ENCODE assay signal across 13 mouse cellular contexts in the genomic region with DNA sequence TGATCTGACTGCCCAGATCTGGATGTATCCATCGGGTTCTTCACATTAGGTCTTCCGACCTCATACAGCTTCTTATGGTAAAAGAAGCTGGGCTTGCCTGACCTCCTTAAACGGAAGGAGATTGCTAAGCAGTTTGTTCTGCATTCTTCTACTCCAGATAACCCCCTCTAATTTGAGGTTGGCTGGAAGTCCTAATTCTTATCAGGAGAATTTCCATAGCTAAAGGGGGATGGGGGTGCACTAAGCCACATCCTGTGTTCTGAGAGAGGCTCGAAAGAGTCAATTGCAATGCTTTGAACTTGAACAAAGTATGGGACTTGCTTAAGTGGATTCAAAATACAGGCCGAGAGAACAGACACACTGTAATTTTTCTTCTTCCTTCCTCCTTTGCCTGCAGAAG.
DNase-seq lines count a peak whose midpoint lies in the region; ATAC-seq lines count a peak whose summit lies in the region.
"Had no signal": no experiment of that assay in that cellular context is flagged by ENCODE, and none has a peak within 500 bp of the region (broad histone marks: within the 10 kb centered on the region; RNA-seq: fewer than 3 reads in every experiment).

No protein-coding gene starts in this region.

- H3K27me3 ChIP-seq in heart, embryonic 13.5 days (replicated peaks) = peaks cover under 1% of the 10 kb centered on the region; the same call in 1 of the 2 replicates
- H3K27me3 ChIP-seq in lung, embryonic 15.5 days = no peaks in the 10 kb centered on the region
- H3K27me3 ChIP-seq in liver, embryonic 15.5 days = no peaks in the 10 kb centered on the region
- H3K27me3 ChIP-seq: forebrain, embryonic 12.5 days had no signal

- H3K4me1 ChIP-seq in heart, embryonic 13.5 days = peaks cover 17% of the 10 kb centered on the region
- H3K4me1 ChIP-seq in lung, embryonic 15.5 days = peaks cover 16% of the 10 kb centered on the region; the same call in 1 of the 2 replicates
- no peaks in the 10 kb centered on the region for H3K4me1 ChIP-seq in liver, embryonic 15.5 days (replicated peaks)
- H3K4me1 ChIP-seq: forebrain, embryonic 12.5 days had no signal

- ATAC-seq in heart, embryonic 13.5 days (ENCODE audit: extremely low read depth, insufficient number of reproducible peaks, low FRiP score, low TSS enrichment) = no peak
- ATAC-seq in lung, embryonic 15.5 days (ENCODE audit: borderline replicate concordance, extremely low read depth, low FRiP score, low TSS enrichment) = peak; percentile 57; the same call in 1 of the 2 replicates
- peak; percentile 63 for ATAC-seq in common myeloid progenitor, adult 5-6 weeks (replicated peaks; ENCODE audit: low read depth, poor library complexity, severe bottlenecking)
- ATAC-seq in liver, embryonic 15.5 days (ENCODE audit: insufficient read depth) = no peak
- ATAC-seq in erythroid progenitor cell, adult 5-6 weeks (replicated peaks; ENCODE audit: low FRiP score, poor library complexity, severe bottlenecking) = no peak

- H3K9ac ChIP-seq in heart, embryonic 13.5 days = no peak overlapping the region
- H3K9ac ChIP-seq in lung, embryonic 15.5 days = no peak overlapping the region
- H3K9ac ChIP-seq in liver, embryonic 15.5 days = no peak overlapping the region
- H3K9ac ChIP-seq: forebrain, embryonic 12.5 days had no signal

- DNase-seq in heart, postnatal 25 days (ENCODE audit: low spot score) = no peak
- DNase-seq in lung, postnatal 14 days = no peak
- DNase-seq in layer of hippocampus, postnatal 14 days (ENCODE audit: low spot score in 2 of 2) = no peak
- DNase-seq: adrenal gland, postnatal 10 days; cerebellum, adult 9-11 months; lung, postnatal 4 days; right cerebral cortex, postnatal 25 days had no signal

- no peaks in the 10 kb centered on the region for H3K9me3 ChIP-seq in heart, embryonic 13.5 days
- H3K9me3 ChIP-seq in lung, embryonic 15.5 days = no peaks in the 10 kb centered on the region
- no peaks in the 10 kb centered on the region for H3K9me3 ChIP-seq in liver, embryonic 15.5 days (replicated peaks)
- H3K9me3 ChIP-seq: forebrain, embryonic 12.5 days had no signal

- H3K4me3 ChIP-seq in heart, embryonic 13.5 days = no peak overlapping the region
- no peak overlapping the region for H3K4me3 ChIP-seq in lung, embryonic 15.5 days
- no peak overlapping the region for H3K4me3 ChIP-seq in liver, embryonic 15.5 days (replicated peaks)
- H3K4me3 ChIP-seq: forebrain, embryonic 12.5 days had no signal

- intact Hi-C loops in heart, postnatal 25 days (cut with DNase I) = no loop called here

- H3K36me3 ChIP-seq in heart, embryonic 13.5 days = no peaks in the 10 kb centered on the region
- no peaks in the 10 kb centered on the region for H3K36me3 ChIP-seq in lung, embryonic 15.5 days
- H3K36me3 ChIP-seq in liver, embryonic 15.5 days (replicated peaks) = no peaks in the 10 kb centered on the region
- H3K36me3 ChIP-seq: forebrain, embryonic 12.5 days had no signal

- 21% methylated on average over 5 of the region's 5 CpGs for WGBS in heart, embryonic 13.5 days
- 32% methylated on average over 5 of the region's 5 CpGs for WGBS in lung, embryonic 15.5 days
- WGBS in liver, embryonic 15.5 days (ENCODE audit: insufficient replicate concordance) = 10% methylated on average over 5 of the region's 5 CpGs

- peak overlapping the region; percentile 60 for H3K27ac ChIP-seq in heart, embryonic 13.5 days (replicated peaks)
- peak overlapping the region; percentile 52; the same call in 1 of the 2 replicates for H3K27ac ChIP-seq in lung, embryonic 15.5 days
- H3K27ac ChIP-seq in liver, embryonic 15.5 days (replicated peaks) = peak overlapping the region; percentile 38; the same call in 1 of the 2 replicates
- H3K27ac ChIP-seq: forebrain, embryonic 12.5 days had no signal

- H3K4me2 ChIP-seq in heart, embryonic 13.5 days = no peak overlapping the region
- no peak overlapping the region for H3K4me2 ChIP-seq in lung, embryonic 15.5 days
- no peak overlapping the region for H3K4me2 ChIP-seq in liver, embryonic 15.5 days
- H3K4me2 ChIP-seq: forebrain, embryonic 12.5 days had no signal

Comparison
In these comparisons a context has a peak if more than half of its experiments do, and no peak if none do; other contexts are left out.
1. ATAC-seq: peak in lung, embryonic 15.5 days (single experiment) and common myeloid progenitor, adult 5-6 weeks (single experiment); none in heart, embryonic 13.5 days (single experiment), liver, embryonic 15.5 days (single experiment) and erythroid progenitor cell, adult 5-6 weeks (single experiment).
2. Peak in every context shown above with its lines, with median percentiles within 50 percentile points of each other: H3K27ac ChIP-seq.